Comparison of ENCODE assay signal across 8 mouse cellular contexts in genomic region chr12:21373100-21373819, GRCm38 (mm10). TPM values are rescaled to one million over a fixed set of nuclear protein-coding genes. Genes with fewer than 3 reads are reported as not detected.
DNase-seq lines count a peak whose midpoint lies in the region; ATAC-seq and TF ChIP-seq lines count a peak whose summit lies in the region.

Adam17 (minus strand) TSS chr12:21373632.

- H3K9me3 ChIP-seq in hindbrain, embryonic 10.5 days, result no peaks in the 10 kb centered on the region
- H3K9me3 ChIP-seq in lung, postnatal 0 days (ENCODE audit: low read length), result no peaks in the 10 kb centered on the region

- peaks cover 8% of the 10 kb centered on the region for H3K4me1 ChIP-seq in hindbrain, embryonic 10.5 days (replicated peaks)
- H3K4me1 ChIP-seq in lung, postnatal 0 days (ENCODE audit: insufficient read depth, low read depth, low read length), result no peaks in the 10 kb centered on the region

- no peaks in the 10 kb centered on the region for H3K27me3 ChIP-seq in hindbrain, embryonic 10.5 days (ENCODE audit: insufficient read depth, poor library complexity, severe bottlenecking)
- H3K27me3 ChIP-seq in lung, postnatal 0 days (replicated peaks; ENCODE audit: insufficient read depth, low read length), result no peaks in the 10 kb centered on the region

- ATAC-seq in frontal cortex, adult (ENCODE audit: low TSS enrichment), result peak; percentile 99
- ATAC-seq in lung, postnatal 0 days, result peak; percentile 99

- WGBS in hindbrain, embryonic 10.5 days, result under 1% methylated on average over 55 of the region's 55 CpGs
- WGBS in lung, postnatal 0 days, result under 1% methylated on average over 55 of the region's 55 CpGs

- peak within 1 kb of the TSS; percentile 68 for H3K4me2 ChIP-seq in lung, postnatal 0 days (replicated peaks; ENCODE audit: low read depth, low read length)

- 0 out of 2 replicates have a peak, but pooled peaks cover 3% of the 10 kb centered on the region for H3K36me3 ChIP-seq in hindbrain, embryonic 10.5 days
- no peaks in the 10 kb centered on the region for H3K36me3 ChIP-seq in lung, postnatal 0 days (ENCODE audit: insufficient read depth, low read length)

- peak; percentile 87 for TF ChIP-seq CTCF in lung, postnatal 0 days (IDR thresholded peaks at IDR 0.05)

- TF ChIP-seq EP300 in lung, postnatal 0 days (IDR thresholded peaks at IDR 0.05), result peak; percentile 42; the same call in 1 of the 2 replicates

- peak within 1 kb of the TSS; percentile 85 for H3K9ac ChIP-seq in lung, postnatal 0 days (replicated peaks; ENCODE audit: low read depth)

- H3K27ac ChIP-seq in hindbrain, embryonic 10.5 days, result peak within 1 kb of the TSS; percentile 96
- H3K27ac ChIP-seq in lung, postnatal 0 days (ENCODE audit: low read length), result peak within 1 kb of the TSS; percentile 95

- peak; percentile 98 for DNase-seq in MN1 (ENCODE audit: low spot score)
- DNase-seq in cerebellum, adult 9-10 months, result peak; percentile 95
- DNase-seq in hindbrain, embryonic 10.5 days (ENCODE audit: low spot score), result peak; percentile 95
- peak; percentile 95 for DNase-seq in layer of hippocampus, adult 9-11 months
- peak; percentile 99 for DNase-seq in lung, postnatal 0 days (ENCODE audit: low spot score)
- DNase-seq in ovary, postnatal 14 days (ENCODE audit: low spot score), result peak; percentile 97
- DNase-seq in thymus, postnatal 14 days, result peak; percentile 96

- H3K4me3 ChIP-seq in hindbrain, embryonic 10.5 days, result peak within 1 kb of the TSS; percentile 81
- peak within 1 kb of the TSS; percentile 79 for H3K4me3 ChIP-seq in lung, postnatal 0 days (ENCODE audit: low read depth, low read length)

RNA-seq across cellular contexts. Expression of gene Adam17, which starts in this region (rescaled TPM):
- polyA plus RNA-seq in hindbrain, embryonic 10.5 days (2016; fragmentation: Nextera tagmentation; extraction: Ambion mirVana), result 31.8 and 40.7 TPM in 2 replicates
- polyA plus RNA-seq in lung, postnatal 0 days (2015; fragmentation: Nextera tagmentation; extraction: Ambion mirVana), result 34.4 and 38.7 TPM in 2 replicates

Comparison
In these comparisons a context has a peak if more than half of its experiments do, and no peak if none do; other contexts are left out.
1. Peak in every context shown above with its lines: DNase-seq, ATAC-seq, H3K4me3 ChIP-seq and H3K27ac ChIP-seq.